Mouse (Mus musculus) heart, adult 11 months (tissue): ENCODE data around the gene Mrps18b.
A peak's percentile ranks its signal among the peaks of the same experiment; 100 is the strongest.

Experiments used
- DNase-seq: peaks from one replicate; pipeline ENCODE4 v3.0.0; 2022

Gene Mrps18b

DNA sequence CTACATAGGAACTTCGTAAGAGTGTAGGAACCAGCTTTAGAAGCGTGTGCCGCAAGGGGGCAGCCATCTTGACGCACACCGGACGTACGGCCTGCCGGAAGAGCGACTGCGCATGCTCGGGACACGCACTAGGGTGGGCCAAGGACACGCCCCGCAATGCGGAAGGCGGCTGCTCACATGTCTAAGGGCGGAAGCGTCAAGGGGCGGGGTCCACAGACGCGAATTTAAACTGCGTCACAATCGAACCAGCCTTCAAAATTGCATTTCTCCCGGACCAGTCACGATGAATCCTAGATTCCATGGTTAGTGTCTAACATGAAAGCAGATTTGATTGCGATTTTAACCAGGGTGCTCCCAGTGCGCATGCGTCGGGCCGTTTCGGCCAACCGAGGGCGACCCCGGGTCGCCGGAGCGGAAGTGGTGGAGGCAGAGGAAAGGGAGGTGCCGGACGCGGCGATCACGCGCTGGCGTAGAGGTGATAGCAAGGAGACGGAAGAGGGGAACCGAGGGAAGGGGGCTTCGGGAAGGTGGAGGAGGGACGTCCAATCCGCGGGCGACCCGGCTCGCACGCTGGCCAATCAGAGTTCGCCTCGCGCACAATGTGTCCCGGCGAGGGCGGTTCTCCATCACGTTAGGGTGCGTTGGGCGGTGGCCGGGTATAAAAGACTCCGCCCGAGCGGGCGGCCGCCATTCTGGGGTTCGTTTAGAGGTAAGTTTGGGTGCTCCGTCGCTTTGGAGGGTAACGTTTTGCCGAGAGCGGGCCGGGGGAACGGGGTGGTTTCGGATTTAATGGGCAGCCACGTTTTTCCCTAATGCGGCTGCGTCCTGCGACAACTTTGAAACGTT lies at the start of gene Mrps18b, which contains the start of gene Ppp1r10:
Gene Mrps18b (minus strand): TSS at position 93 of the 846 bp plus-strand sequence.
Gene Ppp1r10 (plus strand): TSS at position 138 of the 846 bp plus-strand sequence.
- peak; percentile 100 for DNase-seq

DNA sequence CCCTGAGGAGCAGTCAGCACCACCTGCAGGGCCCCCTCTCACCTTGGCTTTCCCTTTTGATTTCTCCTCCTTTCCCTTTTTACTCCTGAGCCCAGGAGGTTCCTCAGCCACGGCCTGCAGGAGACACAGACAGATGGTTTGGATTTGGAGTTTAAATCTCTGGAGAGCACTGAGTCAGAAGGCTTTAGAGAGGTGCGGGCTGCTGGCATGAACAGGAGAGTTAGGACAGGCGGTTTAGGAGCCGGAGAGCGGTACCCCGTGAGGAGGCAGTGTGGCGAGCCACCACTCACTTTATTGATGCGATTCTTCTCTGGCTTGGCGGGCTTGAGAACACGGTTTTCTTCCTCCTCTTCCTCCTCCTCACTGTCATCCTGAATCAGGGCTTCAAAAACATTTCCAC lies 47.1 kb upstream of the Mrps18b start:
- peak; percentile 80 for DNase-seq

DNA sequence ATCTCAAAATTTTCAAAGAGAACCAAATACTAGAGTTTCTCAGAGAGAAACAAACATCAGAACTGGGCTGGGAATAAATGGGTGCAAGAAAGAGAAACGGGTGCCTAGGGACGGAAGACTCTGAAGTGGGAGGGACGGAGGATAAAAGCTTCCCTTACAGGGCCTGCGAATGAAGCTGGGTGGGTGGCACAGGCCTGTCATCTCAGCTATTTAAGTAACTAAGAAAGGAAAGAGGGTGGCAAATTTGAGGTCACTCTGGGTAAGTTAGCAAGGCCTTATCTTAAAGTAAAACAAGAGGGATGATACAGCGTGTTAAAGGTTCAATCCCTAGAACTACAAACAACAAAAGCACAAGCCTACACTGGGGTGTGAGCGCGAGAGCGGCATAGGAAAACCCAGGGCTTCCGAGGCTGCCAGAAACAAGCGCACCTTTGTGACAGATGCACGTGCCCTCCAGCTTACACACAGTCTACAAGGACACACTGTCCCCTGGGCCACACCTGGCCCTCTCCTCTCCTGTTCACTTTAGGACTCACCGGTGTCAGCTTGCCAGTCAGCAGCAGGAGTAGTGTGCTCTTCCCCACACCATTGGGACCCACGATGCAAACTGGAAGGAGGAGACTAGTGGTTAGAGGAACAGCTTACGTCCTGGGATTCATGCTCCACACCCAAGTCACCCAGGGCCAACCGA lies 42.5 kb upstream of the Mrps18b start:
- DNase-seq = peak; percentile 84

DNA sequence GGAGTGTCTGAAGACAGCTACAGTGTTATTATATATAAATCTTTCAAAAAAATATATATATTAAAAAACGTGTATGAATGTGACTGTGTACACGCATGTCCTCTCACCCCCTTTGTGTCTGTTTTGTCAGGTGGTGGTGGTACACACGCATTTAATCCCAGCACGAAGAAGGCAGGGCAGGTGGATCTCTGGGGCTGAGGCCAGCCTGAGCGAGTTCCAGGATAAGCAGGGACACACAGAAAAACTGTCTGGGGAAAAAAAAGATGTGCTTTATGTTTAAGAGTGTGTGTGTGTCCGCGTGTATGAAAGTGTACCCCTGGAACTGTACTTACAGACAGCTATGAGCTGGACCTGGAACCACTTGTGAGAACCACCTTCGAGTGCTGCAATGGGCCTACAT lies 38.5 kb upstream of the Mrps18b start:
- peak; percentile 68 for DNase-seq

DNA sequence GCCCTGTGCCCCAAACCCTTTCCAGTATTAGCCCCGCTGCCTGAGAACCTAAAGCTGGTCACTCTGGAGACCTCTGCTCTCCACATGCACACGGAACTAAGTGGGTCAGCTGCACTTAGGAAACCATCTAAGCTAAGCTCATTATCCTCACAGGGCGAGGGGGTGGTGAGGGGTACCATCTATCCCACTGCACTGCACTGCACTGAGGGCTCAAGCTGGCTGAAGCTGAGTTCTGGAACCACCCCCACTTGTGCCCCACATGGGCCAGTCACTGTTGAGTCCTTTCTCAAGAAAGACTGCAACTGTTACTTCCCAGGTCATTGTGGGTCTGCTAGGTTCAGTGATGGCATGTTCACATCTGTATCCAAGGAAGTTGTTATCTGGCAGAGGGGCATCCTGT lies 36.4 kb upstream of the Mrps18b start:
- peak; percentile 70 for DNase-seq

DNA sequence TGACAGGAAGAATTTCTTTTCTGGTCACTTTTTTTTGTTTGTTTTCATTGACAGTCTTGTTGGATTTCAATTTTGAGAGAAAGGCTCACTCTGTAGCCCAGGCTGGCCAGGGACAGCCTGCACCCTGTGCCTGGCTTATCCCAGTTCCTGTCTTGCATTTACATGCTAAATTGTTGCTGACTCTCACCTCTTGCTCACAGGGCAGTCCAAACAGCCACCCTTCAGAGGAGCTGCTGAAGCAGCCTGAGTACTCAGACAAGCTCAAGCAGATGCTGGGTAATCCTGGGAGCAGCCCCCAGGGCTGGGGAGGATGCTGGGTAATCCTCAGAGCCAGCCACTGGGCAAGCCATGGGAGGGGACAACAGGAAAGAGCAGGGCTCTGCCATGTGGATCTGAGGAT lies 34.8 kb upstream of the Mrps18b start:
- DNase-seq = peak; percentile 61

DNA sequence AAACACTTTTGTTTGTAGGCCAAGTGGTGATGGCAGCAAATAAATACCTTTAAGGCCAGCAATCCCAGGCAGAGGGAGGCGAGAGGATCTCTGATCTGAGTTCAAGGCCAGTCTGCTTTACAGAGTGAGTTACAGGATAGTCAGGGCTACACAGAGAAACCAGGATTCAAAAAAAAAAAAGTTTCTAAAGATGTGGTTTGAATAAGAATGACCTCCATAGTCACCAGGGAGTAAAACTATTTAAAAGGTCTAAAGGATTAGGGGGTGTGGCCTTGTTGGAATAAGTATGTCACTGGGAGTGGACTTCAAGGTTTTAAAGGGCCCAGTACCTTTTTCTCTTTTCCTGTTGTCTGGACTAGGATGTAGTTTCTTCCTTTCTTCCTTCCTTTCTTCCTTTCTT lies 23.8 kb upstream of the Mrps18b start:
- peak; percentile 54 for DNase-seq

DNA sequence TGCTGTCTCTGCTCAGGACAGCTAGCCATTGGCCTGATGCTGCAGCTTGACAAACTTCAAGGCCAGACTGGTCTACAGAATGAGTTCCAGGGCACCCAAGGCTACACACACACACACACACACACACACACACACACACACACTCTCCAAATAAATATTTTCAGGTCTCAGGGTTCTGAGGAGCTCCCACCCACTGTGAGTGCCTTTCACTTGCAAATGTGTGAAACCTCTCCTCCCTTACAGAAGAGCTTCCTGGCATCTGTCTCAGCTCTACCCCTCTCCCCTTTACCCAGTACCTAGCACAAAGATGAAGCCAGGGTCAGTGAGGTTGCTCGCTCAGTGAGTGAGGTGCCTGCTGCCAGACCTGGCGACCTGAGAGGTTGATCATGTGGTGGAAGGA lies 22.9 kb upstream of the Mrps18b start:
- peak; percentile 54 for DNase-seq

DNA sequence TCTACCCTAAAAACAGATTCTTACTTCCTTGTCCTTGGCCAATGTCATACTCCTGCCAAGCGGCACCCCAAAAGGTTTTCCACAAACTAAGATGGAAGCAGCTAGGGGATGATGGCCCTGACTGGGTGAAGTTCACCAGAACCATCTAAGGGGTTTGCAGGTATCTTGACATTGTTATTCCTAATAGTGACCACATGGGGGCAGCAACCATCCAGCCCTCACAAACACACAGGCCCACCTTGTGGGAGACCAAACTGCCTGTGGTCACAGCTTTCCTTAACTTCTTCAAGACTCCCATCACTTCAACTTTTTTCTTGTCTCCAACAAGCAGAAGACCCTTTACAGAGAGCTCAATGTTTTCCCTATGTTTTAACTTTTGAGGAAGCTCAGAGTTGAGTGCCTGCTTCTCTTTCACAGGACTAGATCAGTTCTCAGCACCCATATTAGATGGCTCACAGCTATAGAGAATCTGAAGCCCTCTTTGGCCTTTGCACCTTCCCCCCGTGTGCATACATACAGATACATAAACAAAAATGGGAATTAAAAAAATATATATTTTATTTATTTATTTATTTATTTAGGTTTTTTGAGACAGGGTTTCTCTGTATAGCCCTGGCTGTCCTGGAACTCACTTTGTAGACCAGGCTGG lies 21.6 kb upstream of the Mrps18b start:
- peak; percentile 86 for DNase-seq

DNA sequence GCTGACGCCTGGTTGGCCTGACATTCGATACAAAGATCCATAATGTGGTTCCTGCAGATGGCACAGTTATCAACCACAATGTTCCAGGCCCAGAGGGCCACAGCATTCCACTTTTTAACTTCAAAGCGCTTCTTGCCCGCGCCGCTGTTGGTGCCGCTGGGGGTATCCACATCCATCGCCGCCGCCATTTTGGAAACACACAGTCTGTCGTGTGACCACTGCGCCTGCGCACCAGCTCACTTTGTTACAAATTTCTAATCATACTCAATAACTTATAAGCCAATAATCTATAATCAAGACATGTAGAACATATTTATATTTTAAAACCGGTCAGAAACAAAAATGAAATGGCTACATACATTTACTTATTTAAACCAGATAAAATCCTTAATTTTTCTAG lies 19.6 kb upstream of the Mrps18b start:
- peak; percentile 80 for DNase-seq

DNA sequence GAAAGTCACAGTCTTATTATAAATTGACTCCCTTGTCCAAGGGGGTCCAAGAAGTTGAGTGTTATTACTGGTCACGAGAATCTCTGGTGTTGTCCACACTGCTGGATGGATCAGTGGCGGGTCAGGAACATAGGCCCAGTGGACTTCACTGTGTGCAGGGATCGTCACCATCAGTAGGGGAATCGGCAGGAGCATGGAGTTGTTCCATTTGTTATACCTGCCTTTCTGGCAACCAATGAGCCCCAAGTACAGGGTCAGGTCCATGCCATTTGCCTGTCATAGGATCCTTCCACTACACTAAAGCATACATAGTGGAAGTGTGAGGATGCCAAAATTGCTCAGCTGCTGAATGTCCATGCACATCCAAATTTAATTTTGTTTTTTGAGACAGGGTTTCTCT lies 16.4 kb upstream of the Mrps18b start:
- DNase-seq = peak; percentile 53

DNA sequence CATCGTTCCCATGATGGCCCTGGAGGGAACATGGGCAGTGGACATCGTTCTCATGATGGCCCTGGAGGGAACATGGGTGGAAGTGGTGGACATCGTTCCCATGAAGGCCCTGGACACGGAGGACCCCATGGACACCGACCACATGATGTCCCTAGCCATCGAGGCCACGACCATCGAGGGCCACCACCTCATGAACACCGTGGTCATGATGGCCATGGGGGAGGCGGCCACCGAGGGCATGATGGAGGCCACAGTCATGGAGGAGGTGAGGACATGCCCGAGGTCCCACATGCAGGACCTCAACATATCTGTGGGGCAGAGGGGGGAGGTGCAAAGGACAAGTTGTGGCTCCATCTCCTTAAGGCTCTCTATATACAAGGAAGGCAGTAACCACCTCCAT lies 14.4 kb upstream of the Mrps18b start:
- no peak for DNase-seq

DNA sequence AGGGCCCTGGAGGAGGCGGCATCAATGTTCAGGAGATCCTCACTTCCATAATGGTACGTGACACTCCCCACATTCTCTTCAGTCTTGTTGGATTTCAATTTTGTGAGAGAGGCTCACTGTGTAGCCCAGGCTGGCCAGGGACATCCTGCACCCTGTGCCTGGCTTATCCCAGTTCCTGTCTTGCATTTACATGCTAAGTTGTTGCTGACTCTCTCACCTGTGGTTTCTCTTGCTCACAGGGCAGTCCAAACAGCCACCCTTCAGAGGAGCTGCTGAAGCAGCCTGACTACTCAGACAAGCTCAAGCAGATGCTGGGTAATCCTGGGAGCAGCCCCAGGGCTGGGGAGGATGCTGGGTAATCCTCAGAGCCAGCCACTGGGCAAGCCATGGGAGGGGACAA lies 13.3 kb upstream of the Mrps18b start:
- DNase-seq = peak; percentile 58

DNA sequence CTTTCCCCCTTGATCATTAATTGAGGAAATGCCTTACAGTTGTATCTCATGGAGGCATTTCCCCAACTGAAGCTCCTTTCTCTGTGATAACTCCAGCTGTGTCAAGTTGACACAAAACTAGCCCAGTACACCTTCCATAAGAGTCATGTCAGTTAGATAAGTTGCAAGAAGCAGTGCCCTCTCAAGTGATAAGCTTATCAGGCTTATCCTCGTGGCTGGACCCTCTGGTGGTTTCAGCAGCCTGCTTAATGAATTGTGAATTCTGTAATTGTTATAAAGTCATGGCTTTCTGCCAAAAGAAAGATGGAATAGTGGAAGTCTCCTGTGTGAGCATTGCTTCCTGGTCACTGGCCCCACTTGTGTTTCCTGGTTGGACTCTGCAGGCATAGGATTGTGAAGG lies 11.3 kb upstream of the Mrps18b start:
- no peak for DNase-seq

DNA sequence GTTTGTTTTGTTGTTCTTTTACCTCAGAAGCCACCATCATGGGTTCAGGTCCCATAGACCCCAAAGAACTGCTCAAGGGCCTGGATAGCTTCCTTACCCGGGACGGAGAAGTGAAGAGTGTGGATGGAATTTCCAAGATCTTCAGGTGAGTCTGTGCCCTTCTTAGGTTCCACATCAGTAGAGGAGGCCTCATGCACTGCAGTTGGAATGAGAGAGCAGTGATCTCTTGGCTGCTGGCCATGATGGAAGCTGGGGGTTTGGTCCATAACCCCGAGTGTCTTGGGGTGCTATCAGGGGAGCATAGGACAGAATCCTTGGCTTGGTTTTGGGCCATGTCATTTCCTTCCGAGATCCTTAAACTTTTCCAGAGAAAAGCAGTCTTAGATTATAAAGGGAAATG lies 7.1 kb upstream of the Mrps18b start:
- no peak for DNase-seq

DNA sequence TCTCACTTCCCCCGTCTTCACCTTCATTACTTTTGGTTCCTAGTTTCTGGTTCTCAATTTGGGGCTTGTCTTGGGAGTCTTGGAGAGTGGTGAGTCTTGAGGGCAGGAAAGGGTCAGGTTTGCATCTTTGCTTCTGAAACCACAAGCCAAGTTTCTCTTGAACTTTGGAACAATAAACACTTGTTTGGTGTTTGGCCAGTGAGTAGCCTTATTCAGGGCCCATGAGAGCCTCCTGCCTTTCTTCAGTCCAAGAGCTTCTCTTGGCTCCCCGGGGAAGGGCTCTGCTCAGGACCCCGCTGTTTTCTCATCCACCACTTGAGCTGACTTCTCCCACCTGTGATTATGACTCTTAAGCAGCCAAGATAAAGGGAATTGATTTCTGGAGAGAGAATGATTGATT lies 6.4 kb upstream of the Mrps18b start:
- peak; percentile 84 for DNase-seq

DNA sequence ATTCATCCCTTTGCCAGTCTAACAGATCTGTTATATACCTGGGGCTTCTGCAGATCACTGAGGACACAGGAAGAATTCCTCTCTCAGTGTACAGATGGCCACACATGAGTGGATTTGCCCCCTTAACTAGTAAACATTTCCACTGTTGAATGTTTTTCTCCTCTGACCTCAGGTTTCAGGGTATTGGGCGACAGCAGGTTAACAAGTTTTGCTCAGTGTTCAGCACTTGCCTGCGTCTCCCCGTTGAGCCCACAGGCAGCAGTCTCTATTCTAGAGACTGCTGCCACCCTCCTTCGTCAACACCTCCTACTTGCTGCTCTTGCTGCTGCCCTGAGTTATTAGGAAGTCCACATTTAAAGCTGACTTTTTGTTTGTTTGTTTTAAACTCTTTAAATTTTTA lies 5.5 kb upstream of the Mrps18b start:
- no peak for DNase-seq

DNA sequence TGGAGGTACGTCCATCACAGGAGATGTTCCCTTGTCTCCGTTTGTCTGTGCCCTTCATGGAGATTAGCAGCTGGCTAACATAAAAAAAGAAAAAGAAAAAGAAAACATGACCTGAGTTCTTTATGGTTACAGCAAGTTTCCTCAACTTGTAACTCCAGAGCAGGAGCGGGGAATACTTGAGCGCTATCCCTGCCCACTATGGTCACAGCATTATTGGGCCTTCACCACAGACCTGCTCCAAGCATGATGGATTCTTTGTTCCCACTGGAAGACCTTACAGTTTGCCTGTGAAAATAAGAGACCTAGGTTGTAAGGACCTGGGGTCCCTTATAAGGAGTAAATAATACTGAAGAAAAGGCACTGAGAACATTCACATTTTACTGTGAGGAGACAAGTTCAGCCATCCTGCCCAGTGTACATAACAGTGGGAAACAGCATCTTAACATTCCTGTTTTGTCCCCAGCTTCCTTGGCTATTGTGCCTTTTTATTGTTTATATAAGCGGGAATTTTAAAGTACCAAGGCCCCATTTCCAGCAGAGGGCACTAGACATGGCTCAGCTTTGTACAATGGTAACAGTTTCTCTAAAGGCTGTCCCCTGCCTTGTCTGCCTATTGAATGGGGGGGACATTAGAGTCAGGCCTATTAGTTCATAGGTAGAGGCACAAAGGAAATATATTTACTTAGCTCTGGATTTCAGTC lies 4.8 kb upstream of the Mrps18b start:
- DNase-seq = no peak

DNA sequence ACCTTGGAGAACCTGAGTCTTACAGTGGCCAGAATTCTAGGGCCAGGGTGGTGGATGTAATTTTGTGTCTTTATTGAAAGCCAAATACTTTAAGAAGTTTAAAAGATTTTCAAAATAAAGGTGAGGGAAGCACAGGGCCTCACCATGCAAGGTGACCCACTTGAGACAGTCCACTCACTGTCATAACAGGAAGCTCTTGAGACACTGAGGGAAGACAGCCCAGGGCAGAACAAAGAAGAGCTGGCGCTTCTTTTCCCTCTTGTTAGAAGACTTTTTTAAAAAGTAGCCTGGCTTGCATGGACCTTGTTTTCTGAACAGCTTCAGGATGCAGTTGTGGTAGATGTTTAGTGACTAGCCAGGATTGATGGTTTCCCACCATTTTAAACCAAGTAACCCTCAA lies 4.2 kb upstream of the Mrps18b start:
- no peak for DNase-seq

DNA sequence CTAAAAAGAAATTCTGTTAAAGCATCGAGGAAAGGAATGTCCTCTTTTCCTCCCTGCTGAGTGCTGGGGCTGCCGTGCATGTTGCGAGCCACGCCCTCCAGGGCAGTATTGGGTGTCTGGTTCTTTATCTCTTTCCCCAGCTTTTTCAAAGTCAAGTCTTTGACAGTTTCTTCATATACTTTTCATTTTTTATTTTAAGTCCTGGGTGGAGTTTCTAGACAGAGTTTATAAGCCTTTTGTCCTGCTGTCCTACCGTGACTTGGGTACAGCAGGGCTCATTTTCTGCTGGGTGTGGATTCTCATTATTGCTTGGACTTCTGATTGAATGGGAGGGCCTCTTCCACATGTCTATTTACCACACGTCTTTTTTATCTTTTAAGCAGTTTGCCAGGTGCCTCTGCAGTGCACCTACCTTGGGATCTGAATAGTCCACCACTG lies 3.7 kb upstream of the Mrps18b start:
- DNase-seq = no peak

DNA sequence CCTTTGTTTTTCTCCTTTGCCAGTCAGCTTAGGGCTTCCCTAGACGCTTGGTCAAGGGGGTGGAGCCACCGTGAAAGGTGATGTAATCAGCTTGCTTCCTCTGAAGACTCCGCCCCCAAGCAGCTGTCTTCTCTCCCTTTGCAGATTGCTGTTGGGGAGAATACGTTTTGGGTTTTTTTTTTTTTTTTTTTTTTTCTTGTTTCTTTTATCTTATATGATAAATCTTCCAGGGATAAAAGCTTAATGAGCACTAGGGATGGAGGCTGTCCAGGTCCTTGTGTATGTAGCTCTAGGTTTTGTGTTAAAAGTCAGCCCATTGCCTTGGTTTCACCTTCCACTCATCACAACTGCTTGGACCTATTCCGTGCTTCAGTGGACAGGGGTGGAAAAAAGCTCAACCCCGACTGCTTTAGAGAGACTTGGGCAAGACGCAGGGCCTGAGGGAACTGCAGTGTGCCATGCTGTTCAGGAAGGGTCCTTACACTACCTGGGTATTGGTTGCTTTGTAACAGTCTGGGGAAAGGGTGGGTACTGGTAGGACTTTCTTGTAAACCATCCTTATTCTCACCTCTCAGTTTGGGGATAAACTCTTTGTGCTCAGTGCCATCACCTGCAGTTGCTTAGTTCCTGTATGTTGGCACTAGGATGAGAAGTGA lies 3.0 kb upstream of the Mrps18b start:
- peak; percentile 99 for DNase-seq

DNA sequence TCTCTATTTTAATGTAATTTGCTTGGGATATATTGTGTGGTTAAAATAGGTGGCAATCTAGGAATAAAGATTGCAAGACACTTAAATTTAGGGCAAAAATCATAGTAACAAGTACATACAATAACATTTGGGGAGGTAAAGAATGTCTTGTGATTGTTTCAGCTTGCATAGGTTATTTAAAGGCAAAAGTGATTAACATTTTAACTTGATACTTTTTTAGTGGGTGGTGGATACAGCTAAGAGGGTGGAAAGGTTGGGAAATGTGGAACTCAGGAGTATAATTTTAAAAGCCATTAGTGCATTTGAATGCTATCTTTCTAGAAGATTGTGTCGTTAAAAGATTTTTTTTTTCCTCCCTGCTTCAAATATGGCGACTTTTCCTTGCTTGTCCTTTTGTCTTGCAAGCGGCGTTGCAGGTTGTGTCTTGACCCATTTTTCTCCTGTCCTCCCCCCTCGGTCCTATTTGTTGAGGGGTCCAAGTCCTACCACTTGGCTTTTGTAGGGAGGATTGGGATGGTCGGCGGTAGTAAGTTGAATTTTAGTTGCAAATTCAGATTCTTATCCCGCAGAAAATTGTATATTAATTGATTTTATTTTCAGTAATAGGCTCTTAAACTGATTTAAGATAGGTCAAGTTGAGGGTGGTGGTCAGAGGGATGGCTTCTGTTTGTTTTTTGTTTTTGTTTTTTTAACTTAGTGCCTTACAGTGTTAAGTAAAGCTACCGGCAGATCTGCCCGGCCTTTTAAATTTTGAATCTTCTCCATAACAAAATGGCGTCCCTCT lies 2.3 kb upstream of the Mrps18b start:
- DNase-seq = peak; percentile 94
